Mouse (Mus musculus) heart, embryonic 13.5 days (tissue): ENCODE results near the gene Fes. TPM values are rescaled to one million over a fixed set of nuclear protein-coding genes. Genes with fewer than 3 reads are reported as not detected.
A peak's percentile ranks its signal among the peaks of the same experiment; 100 is the strongest.
"Not testable (repeated sequence)": the region's sequence is repeated elsewhere in the genome, so short reads cannot be mapped to it uniquely, and the experiment has no call there.

Experiments used
- ATAC-seq: fragments of 200-750 bp; cut with Nextera tagmentation; 2 replicates; pipeline ENCODE4 v1.8.0; 2017; ENCODE audit warnings: moderate TSS enrichment; ENCODE audit not compliant: insufficient number of reproducible peaks, low FRiP score, low TSS enrichment; ENCODE audit errors: extremely low read depth
- H3K27ac ChIP-seq: fragments of 300-500 bp; sonication (generic); replicated peaks from 2 replicates; pipeline ENCODE4 v1.5.1; 2015; ENCODE audit warnings: moderate library complexity, mild to moderate bottlenecking, inconsistent platforms
- H3K27me3 ChIP-seq: fragments of 300-500 bp; sonication (generic); replicated peaks from 2 replicates; pipeline ENCODE4 v1.6.1; 2015; ENCODE audit warnings: mild to moderate bottlenecking, inconsistent platforms
- H3K36me3 ChIP-seq: fragments of 300-500 bp; sonication (generic); 2 replicates; pipeline ENCODE4 v1.6.1; 2015; ENCODE audit warnings: mild to moderate bottlenecking, inconsistent platforms
- H3K4me1 ChIP-seq: fragments of 300-500 bp; sonication (generic); 2 replicates; pipeline ENCODE4 v1.6.1; 2015; ENCODE audit warnings: inconsistent platforms
- H3K4me2 ChIP-seq: fragments of 300-500 bp; sonication (generic); 2 replicates; pipeline ENCODE4 v1.6.1; 2015; ENCODE audit warnings: inconsistent platforms, mild to moderate bottlenecking, moderate library complexity
- H3K4me3 ChIP-seq: fragments of 300-500 bp; sonication (generic); 2 replicates; pipeline ENCODE4 v1.5.1; 2015; ENCODE audit warnings: moderate library complexity, mild to moderate bottlenecking, inconsistent platforms
- H3K9ac ChIP-seq: fragments of 300-500 bp; sonication (generic); 2 replicates; pipeline ENCODE4 v1.6.1; 2015; ENCODE audit warnings: inconsistent platforms, mild to moderate bottlenecking, moderate library complexity
- H3K9me3 ChIP-seq: fragments of 300-500 bp; sonication (generic); 2 replicates; pipeline ENCODE4 v1.6.1; 2016; ENCODE audit warnings: inconsistent platforms
- WGBS: fragments of 180-500 bp; shearing (Covaris S2); methylation state at CpG from one replicate; pipeline ENCODE4 v1.1.7; 2015; ENCODE audit warnings: mixed read lengths; 5-methylcytosine and 5-hydroxymethylcytosine counted together
- polyA plus RNA-seq: library from polyadenylated mRNA; unstranded; fragments of >200 nt; fragmentation: Nextera tagmentation; extraction: Ambion mirVana; gene quantifications from 2 replicates; pipeline ENCODE4 v1.2.1, GENCODE M21; 2015

Gene Fes
- polyA plus RNA-seq, 1 experiment from 2014 or later, result 10.8 TPM

GRCm38 (mm10) chr7:80404101-80404894 is 16.6 kb upstream of the Fes start:
- Histone ChIP-seq H3K4me2 (no peak overlapping the region), H3K27ac (peak overlapping the region; percentile 96), H3K36me3 (no peaks in the 10 kb centered on the region), H3K9me3 (no peaks in the 10 kb centered on the region), H3K4me1 (peaks cover 58% of the 10 kb centered on the region), H3K4me3 (no peak overlapping the region), H3K27me3 (no peaks in the 10 kb centered on the region), H3K9ac (0 out of 2 replicates have a peak overlapping the region, but pooled peaks have one; percentile 99)
- ATAC-seq, result no peak
- WGBS, result 42% methylated on average over 7 of the region's 7 CpGs

DNA sequence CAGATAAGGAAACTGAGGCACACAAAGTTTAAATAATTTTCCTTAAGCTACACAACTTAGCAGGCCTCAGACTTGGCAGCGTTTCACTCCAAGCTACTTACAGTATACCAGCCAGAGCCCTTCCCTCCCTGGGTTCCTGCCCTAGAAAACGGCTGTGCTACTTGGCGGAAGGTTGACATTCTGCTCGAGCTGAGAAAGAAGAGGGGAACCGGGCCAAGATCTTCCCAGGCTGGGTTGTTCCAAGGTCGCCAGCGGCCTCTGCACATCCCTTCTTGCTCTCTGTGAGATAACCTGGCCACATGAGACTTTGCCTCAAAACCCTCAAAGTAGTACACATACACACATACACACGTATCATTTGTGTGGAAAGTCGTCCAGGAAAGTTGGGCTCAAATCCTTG is 15.8 kb upstream of the Fes start:
- Histone ChIP-seq H3K36me3 (peaks cover 1% of the 10 kb centered on the region), H3K4me2 (peak overlapping the region; percentile 88), H3K4me1 (peaks cover 65% of the 10 kb centered on the region), H3K27ac (peak overlapping the region; percentile 96), H3K9ac (peak overlapping the region; percentile 99), H3K27me3 (no peaks in the 10 kb centered on the region), H3K4me3 (peak overlapping the region; percentile 94), H3K9me3 (no peaks in the 10 kb centered on the region)
- no peak for ATAC-seq
- 33% methylated on average over 9 of the region's 9 CpGs for WGBS

DNA sequence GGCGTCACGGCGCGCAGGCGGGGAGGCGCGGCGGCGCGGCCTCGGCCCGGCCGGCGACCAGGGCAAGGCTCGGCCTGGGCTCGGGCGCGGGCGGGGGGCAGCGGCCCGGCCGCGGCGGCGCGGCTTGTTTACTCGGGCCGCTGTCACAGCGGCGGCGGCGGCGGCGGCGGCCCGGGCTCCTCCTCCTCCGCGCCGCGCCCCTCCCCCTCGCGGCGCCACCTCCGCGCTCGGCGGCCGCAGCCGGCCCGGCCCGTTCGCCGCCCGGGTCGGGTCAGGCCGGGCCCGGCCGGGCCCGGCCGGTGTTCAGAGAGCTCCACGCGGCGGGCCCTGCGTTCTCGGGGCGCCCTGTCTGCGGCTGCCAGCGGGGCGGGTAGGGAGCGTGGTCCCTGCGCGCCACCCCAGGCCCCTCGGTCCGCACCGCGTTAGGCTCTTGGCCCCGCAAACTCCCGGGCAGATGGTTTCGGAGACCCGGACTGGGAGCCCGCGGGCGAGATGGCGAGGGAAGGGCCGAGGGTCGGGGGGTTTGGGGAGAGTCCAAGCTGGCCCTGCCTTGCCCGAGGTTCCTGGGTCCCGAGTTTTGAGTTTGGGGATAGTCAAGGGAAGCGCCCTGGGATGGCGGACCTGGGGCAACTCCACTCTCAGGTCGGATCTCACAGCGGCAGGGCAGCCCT is 15.0 kb upstream of the Fes start:
- H3K9me3 ChIP-seq, result no peaks in the 10 kb centered on the region
- peak overlapping the region; percentile 94 for H3K4me3 ChIP-seq
- peaks cover 9% of the 10 kb centered on the region for H3K36me3 ChIP-seq
- ATAC-seq, result peak; percentile 57; the same call in 1 of the 2 replicates
- H3K27ac ChIP-seq, result peak overlapping the region; percentile 96
- WGBS, result under 1% methylated on average over 43 of the region's 92 CpGs
- peaks cover 69% of the 10 kb centered on the region for H3K4me1 ChIP-seq
- peak overlapping the region; percentile 99 for H3K9ac ChIP-seq
- H3K27me3 ChIP-seq, result no peaks in the 10 kb centered on the region
- H3K4me2 ChIP-seq, result peak overlapping the region; percentile 88

GRCm38 (mm10) chr7:80401860-80402641 is 14.3 kb upstream of the Fes start:
- under 1% methylated on average over 87 of the region's 102 CpGs for WGBS
- H3K36me3 ChIP-seq, result peaks cover 16% of the 10 kb centered on the region
- peak overlapping the region; percentile 96 for H3K27ac ChIP-seq
- ATAC-seq, result peak; percentile 23; the same call in 1 of the 2 replicates
- no peaks in the 10 kb centered on the region for H3K9me3 ChIP-seq
- peaks cover 62% of the 10 kb centered on the region for H3K4me1 ChIP-seq
- no peaks in the 10 kb centered on the region for H3K27me3 ChIP-seq
- H3K4me2 ChIP-seq, result peak overlapping the region; percentile 88
- H3K9ac ChIP-seq, result peak overlapping the region; percentile 99
- peak overlapping the region; percentile 94 for H3K4me3 ChIP-seq

DNA sequence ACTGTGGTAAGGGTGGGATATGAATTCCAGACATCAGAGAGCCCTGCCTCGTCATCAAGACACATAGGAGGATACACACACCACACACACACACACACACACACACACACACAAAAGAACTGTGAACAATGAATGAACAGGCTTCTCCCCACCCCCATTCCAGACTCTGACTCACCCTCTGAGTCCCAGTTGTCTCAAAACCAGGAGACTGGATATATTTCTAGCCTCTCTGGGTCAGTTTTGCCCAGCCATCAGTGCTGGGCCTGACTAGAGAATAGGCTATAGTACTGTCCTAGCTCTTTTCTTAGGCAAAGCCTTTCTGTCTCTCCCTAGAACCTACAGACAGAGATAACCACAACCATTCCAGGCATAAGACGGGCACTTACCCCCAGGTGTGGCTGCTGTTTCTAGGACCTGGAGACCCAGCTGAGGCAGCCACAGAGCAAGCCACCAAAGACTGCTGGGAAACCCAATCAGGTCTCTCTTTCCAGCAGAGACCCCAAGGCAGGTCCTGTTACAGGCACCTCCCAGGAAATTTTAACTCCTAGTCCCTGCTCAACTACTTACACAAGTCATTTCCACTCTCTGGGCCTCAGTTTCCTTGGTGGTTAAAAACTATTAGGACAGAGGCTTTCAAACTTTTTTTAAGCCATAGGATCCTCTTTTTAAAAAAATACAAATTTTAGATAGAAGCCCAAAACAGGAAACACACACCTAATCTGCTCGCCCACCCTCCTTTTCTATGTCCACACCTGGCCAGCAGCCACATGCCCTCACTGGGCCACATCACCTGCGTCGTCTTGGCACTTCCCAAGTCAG is 13.5 kb upstream of the Fes start:
- Histone ChIP-seq H3K36me3 (peaks cover 24% of the 10 kb centered on the region), H3K9ac (peak overlapping the region; percentile 99), H3K27ac (peak overlapping the region; percentile 96), H3K4me1 (peaks cover 62% of the 10 kb centered on the region), H3K27me3 (no peaks in the 10 kb centered on the region), H3K9me3 (no peaks in the 10 kb centered on the region), H3K4me2 (peak overlapping the region; percentile 88), H3K4me3 (peak overlapping the region; percentile 94)
- WGBS, result 20% methylated on average over 5 of the region's 5 CpGs
- no peak for ATAC-seq

DNA sequence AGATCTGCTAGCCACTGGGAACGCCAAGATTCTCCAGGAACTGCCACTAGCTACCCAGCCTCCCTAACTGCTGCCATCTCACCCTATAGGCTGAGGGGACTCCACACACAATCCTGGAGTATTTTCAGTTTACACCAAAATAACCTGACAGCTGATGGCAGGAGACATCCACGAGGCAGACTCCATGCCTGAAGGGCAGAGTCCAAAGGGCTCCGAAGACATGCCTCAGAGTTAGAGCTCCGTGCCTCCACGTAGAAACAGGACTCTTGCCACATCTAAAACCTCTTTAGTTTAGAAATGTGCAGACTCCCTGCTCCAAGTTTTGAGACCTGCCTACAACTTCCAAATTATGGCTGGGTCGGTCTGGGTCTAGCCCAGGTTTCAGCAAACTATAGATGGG is 12.8 kb upstream of the Fes start:
- Histone ChIP-seq H3K4me3 (peak overlapping the region; percentile 94), H3K9ac (peak overlapping the region; percentile 99), H3K9me3 (no peaks in the 10 kb centered on the region), H3K4me2 (peak overlapping the region; percentile 88), H3K27me3 (no peaks in the 10 kb centered on the region), H3K36me3 (peaks cover 30% of the 10 kb centered on the region), H3K4me1 (peaks cover 62% of the 10 kb centered on the region), H3K27ac (peak overlapping the region; percentile 96)
- WGBS, result 37% methylated on average over 6 of the region's 6 CpGs
- ATAC-seq, result no peak

DNA sequence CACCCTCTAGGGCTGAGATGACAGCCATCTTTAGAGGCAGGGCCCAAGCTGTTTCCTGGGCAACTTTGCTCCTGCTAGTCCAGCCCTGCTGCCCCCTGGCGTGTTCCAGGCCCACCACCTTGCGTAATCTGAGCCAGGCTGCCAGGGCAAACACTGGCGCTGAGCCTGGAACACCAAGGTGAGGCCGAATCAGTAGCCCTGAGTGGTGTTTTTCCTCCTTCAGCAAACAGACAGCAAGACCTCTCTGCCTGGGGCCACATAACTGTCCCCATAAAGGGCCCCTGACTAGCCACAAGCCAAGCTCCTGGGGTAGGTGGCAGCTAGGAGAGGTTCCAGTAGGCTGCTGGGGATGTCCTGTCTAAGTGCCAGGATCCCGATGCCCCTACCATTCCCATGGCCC is 12.4 kb upstream of the Fes start:
- Histone ChIP-seq H3K4me1 (peaks cover 58% of the 10 kb centered on the region), H3K27ac (peak overlapping the region; percentile 96), H3K9me3 (no peaks in the 10 kb centered on the region), H3K9ac (peak overlapping the region; percentile 99), H3K4me2 (peak overlapping the region; percentile 88), H3K36me3 (peaks cover 35% of the 10 kb centered on the region), H3K27me3 (no peaks in the 10 kb centered on the region), H3K4me3 (peak overlapping the region; percentile 94)
- WGBS, result 38% methylated on average over 5 of the region's 5 CpGs
- ATAC-seq, result no peak

DNA sequence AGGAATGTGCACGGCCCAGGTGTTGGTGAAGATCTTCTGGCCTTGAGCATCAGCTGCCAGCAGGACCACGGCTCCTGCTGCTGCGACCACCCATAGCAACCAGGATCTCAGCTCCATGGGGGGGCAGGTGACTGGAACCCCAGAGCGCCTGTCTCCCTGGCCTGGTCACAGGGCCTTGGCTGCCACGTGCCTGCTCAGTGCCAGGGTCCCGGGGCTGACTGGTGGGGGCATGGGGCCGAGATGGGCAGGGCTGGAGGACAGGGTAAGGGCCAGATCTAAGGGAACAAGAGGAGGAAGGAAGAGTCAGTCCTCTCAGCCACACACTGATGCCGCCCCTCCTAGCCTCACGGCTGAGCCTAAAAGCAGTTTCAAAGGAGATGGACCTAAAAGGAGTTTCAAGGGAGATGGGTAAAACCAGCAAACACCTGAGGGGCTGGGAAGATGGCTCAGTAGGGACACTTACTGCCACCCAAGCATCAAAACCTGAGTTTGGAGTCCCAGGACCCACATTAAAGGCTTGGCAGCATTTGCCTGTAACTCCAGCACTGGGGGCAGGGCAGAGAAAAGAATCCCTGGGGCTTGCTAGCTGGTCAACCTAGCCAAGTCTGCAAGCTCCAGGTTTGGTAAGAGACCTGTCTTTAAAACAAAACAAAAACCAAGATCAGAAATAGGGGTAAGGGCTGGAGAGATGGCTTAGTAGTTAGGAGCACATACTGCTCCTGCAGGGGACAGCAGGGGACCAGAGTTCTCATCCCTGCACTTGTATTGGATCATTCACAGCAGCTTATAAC is 11.1 kb upstream of the Fes start:
- peak overlapping the region; percentile 63 for H3K9ac ChIP-seq
- ATAC-seq, result no peak
- no peaks in the 10 kb centered on the region for H3K9me3 ChIP-seq
- peaks cover 45% of the 10 kb centered on the region for H3K4me1 ChIP-seq
- H3K4me3 ChIP-seq, result no peak overlapping the region
- no peak overlapping the region for H3K4me2 ChIP-seq
- 67% methylated on average over 9 of the region's 9 CpGs for WGBS
- no peak overlapping the region for H3K27ac ChIP-seq
- H3K27me3 ChIP-seq, result no peaks in the 10 kb centered on the region
- H3K36me3 ChIP-seq, result peaks cover 45% of the 10 kb centered on the region

DNA sequence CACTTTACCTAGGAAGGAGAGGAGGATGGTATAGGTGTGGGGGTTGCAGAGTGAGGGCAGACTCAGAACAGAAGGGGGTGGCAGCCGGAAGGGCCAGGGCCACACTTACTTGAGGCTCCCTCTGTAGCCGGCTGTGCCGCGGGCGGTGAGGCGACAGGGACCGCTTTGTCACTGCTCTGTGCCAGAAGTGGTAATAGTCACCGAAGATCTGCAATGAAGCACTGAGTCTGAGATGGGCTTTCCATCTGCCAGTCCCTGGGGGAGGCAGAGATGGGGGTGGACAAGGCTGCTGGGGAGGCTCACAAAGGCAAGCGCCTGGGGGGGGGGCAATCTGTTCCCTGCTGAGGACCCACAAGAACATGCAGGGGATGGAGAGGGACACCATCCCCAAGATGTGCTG is 10.2 kb upstream of the Fes start:
- H3K4me2 ChIP-seq, result no peak overlapping the region
- no peak for ATAC-seq
- H3K27me3 ChIP-seq, result no peaks in the 10 kb centered on the region
- H3K27ac ChIP-seq, result no peak overlapping the region
- no peak overlapping the region for H3K4me3 ChIP-seq
- no peaks in the 10 kb centered on the region for H3K9me3 ChIP-seq
- H3K36me3 ChIP-seq, result peaks cover 54% of the 10 kb centered on the region
- H3K4me1 ChIP-seq, result peaks cover 37% of the 10 kb centered on the region
- H3K9ac ChIP-seq, result no peak overlapping the region
- WGBS, result 85% methylated on average over 9 of the region's 9 CpGs

GRCm38 (mm10) chr7:80396427-80396826 is 8.7 kb upstream of the Fes start:
- Histone ChIP-seq H3K4me1 (peaks cover 33% of the 10 kb centered on the region), H3K36me3 (peaks cover 69% of the 10 kb centered on the region)
- not testable (repeated sequence) for H3K4me3 ChIP-seq, H3K9ac ChIP-seq, H3K27ac ChIP-seq, H3K27me3 ChIP-seq, H3K9me3 ChIP-seq, H3K4me2 ChIP-seq, ATAC-seq
- WGBS, result 72% methylated on average over 4 of the region's 4 CpGs
